Mouse (Mus musculus): ENCODE data around the gene Ywhaq. TPM values are rescaled to one million over a fixed set of nuclear protein-coding genes. Genes with fewer than 3 reads are reported as not detected.

Gene Ywhaq
- polyA plus RNA-seq, 1 experiment from 2014 or later, result 1,056 TPM

GRCm38 (mm10) chr12:21364624-21365435 lies 52.6 kb downstream of the Ywhaq start:
- no peak overlapping the region for H3K4me2 ChIP-seq
- H3K36me3 ChIP-seq, result no peaks in the 10 kb centered on the region
- no peaks in the 10 kb centered on the region for H3K9me3 ChIP-seq (replicated peaks)
- H3K9ac ChIP-seq (replicated peaks), result no peak overlapping the region
- 89% methylated on average over 10 of the region's 10 CpGs for WGBS
- H3K4me1 ChIP-seq, result no peaks in the 10 kb centered on the region
- H3K4me3 ChIP-seq (replicated peaks), result no peak overlapping the region
- ATAC-seq (ENCODE audit: low FRiP score), result no peak
- H3K27ac ChIP-seq (replicated peaks), result no peak overlapping the region
- H3K27me3 ChIP-seq (replicated peaks), result no peaks in the 10 kb centered on the region

- 94% methylated on average over 3 of the region's 3 CpGs for WGBS
These were observed 54.2 kb downstream of the Ywhaq start for GRCm38 (mm10) chr12:21363195-21363594.

GRCm38 (mm10) chr12:21362686-21363085 lies 54.8 kb downstream of the Ywhaq start:
- H3K27ac ChIP-seq (replicated peaks), result no peak overlapping the region
- WGBS, result 85% methylated on average over 2 of the region's 2 CpGs
- H3K4me1 ChIP-seq, result no peaks in the 10 kb centered on the region

More at GRCm38 (mm10) chr12:21363195-21363594, 54.2 kb downstream of the Ywhaq start:
- Histone ChIP-seq H3K27me3 (replicated peaks) (no peaks in the 10 kb centered on the region), H3K4me1 (no peaks in the 10 kb centered on the region), H3K9me3 (replicated peaks) (no peaks in the 10 kb centered on the region), H3K9ac (replicated peaks) (no peak overlapping the region), H3K27ac (replicated peaks) (no peak overlapping the region), H3K36me3 (no peaks in the 10 kb centered on the region), H3K4me3 (replicated peaks) (no peak overlapping the region), H3K4me2 (no peak overlapping the region)
- no peak for ATAC-seq (ENCODE audit: low FRiP score)

GRCm38 (mm10) chr12:21353681-21354080 lies 63.8 kb downstream of the Ywhaq start:
- ATAC-seq (ENCODE audit: low FRiP score), result no peak
- no peak overlapping the region for H3K4me2 ChIP-seq
- 96% methylated on average over 8 of the region's 8 CpGs for WGBS
- H3K4me3 ChIP-seq (replicated peaks), result no peak overlapping the region
- no peak overlapping the region for H3K9ac ChIP-seq (replicated peaks)
- no peaks in the 10 kb centered on the region for H3K9me3 ChIP-seq (replicated peaks)
- H3K36me3 ChIP-seq, result peaks cover 36% of the 10 kb centered on the region
- H3K4me1 ChIP-seq, result no peaks in the 10 kb centered on the region
- H3K27ac ChIP-seq (replicated peaks), result no peak overlapping the region
- no peaks in the 10 kb centered on the region for H3K27me3 ChIP-seq (replicated peaks)

More at GRCm38 (mm10) chr12:21362686-21363085, 54.8 kb downstream of the Ywhaq start:
- Histone ChIP-seq H3K27me3 (replicated peaks) (no peaks in the 10 kb centered on the region), H3K4me2 (no peak overlapping the region), H3K4me3 (replicated peaks) (no peak overlapping the region), H3K9me3 (replicated peaks) (no peaks in the 10 kb centered on the region), H3K36me3 (no peaks in the 10 kb centered on the region), H3K9ac (replicated peaks) (no peak overlapping the region)
- ATAC-seq (ENCODE audit: low FRiP score), result no peak

- Histone ChIP-seq H3K9ac (replicated peaks) (no peak overlapping the region), H3K4me1 (no peaks in the 10 kb centered on the region), H3K4me3 (replicated peaks) (no peak overlapping the region), H3K4me2 (no peak overlapping the region), H3K36me3 (peaks cover 45% of the 10 kb centered on the region), H3K9me3 (replicated peaks) (no peaks in the 10 kb centered on the region), H3K27me3 (replicated peaks) (no peaks in the 10 kb centered on the region), H3K27ac (replicated peaks) (no peak overlapping the region)
- no peak for ATAC-seq (ENCODE audit: low FRiP score)
- 45% methylated on average over 7 of the region's 7 CpGs for WGBS
These were observed 67.1 kb downstream of the Ywhaq start for GRCm38 (mm10) chr12:21350113-21350876.

GRCm38 (mm10) chr12:21346972-21347371 lies 70.5 kb downstream of the Ywhaq start:
- Histone ChIP-seq H3K4me2 (no peak overlapping the region), H3K27me3 (replicated peaks) (no peaks in the 10 kb centered on the region), H3K27ac (replicated peaks) (no peak overlapping the region), H3K36me3 (peaks cover 32% of the 10 kb centered on the region), H3K9me3 (replicated peaks) (no peaks in the 10 kb centered on the region), H3K4me3 (replicated peaks) (no peak overlapping the region), H3K4me1 (no peaks in the 10 kb centered on the region), H3K9ac (replicated peaks) (no peak overlapping the region)
- ATAC-seq (ENCODE audit: low FRiP score), result no peak
- 84% methylated on average over 7 of the region's 7 CpGs for WGBS

- H3K4me3 ChIP-seq (replicated peaks), result no peak overlapping the region
- no peak for ATAC-seq (ENCODE audit: low FRiP score)
- no peaks in the 10 kb centered on the region for H3K4me1 ChIP-seq
- no peak overlapping the region for H3K4me2 ChIP-seq
- H3K27ac ChIP-seq (replicated peaks), result no peak overlapping the region
- H3K27me3 ChIP-seq (replicated peaks), result no peaks in the 10 kb centered on the region
- WGBS, result 94% methylated on average over 5 of the region's 5 CpGs
- H3K36me3 ChIP-seq, result peaks cover 52% of the 10 kb centered on the region
- no peaks in the 10 kb centered on the region for H3K9me3 ChIP-seq (replicated peaks)
- H3K9ac ChIP-seq (replicated peaks), result no peak overlapping the region
These were observed 76.8 kb downstream of the Ywhaq start for GRCm38 (mm10) chr12:21340674-21341073.

Other genes with a start within 250 kb of the Ywhaq start
- gene Cpsf3, start 132.2 kb downstream of the Ywhaq start, polyA plus RNA-seq (2015; fragmentation: Nextera tagmentation; extraction: Ambion mirVana), result 78.0 and 89.4 TPM in 2 replicates
- 34.7 and 36.8 TPM in 2 replicates for gene Itgb1bp1, start 131.4 kb downstream of the Ywhaq start, polyA plus RNA-seq (2015; fragmentation: Nextera tagmentation; extraction: Ambion mirVana)
- 25.9 and 33.0 TPM in 2 replicates for gene Iah1, start 101.2 kb downstream of the Ywhaq start, polyA plus RNA-seq (2015; fragmentation: Nextera tagmentation; extraction: Ambion mirVana)
- gene Adam17, start 44.0 kb downstream of the Ywhaq start, polyA plus RNA-seq (2015; fragmentation: Nextera tagmentation; extraction: Ambion mirVana), result 15.6 and 20.6 TPM in 2 replicates